Mouse (Mus musculus) cerebellum, adult 2 months (tissue): ENCODE results near the gene Rims3.

Experiments used
- CTCF ChIP-seq: fragments of 200-500 bp; IDR thresholded peaks from 2 replicates; pipeline ENCODE4 v1.5.1; 2011; ENCODE audit warnings: low read depth, mild to moderate bottlenecking, control low read depth, low read length, moderate library complexity, borderline replicate concordance; ENCODE audit not compliant: insufficient read depth
- POLR2A ChIP-seq: fragments of 200-500 bp; IDR thresholded peaks from 2 replicates; pipeline ENCODE4 v1.6.1; 2011; ENCODE audit warnings: low read length, control low read depth, borderline replicate concordance; ENCODE audit not compliant: insufficient read depth

DNA sequence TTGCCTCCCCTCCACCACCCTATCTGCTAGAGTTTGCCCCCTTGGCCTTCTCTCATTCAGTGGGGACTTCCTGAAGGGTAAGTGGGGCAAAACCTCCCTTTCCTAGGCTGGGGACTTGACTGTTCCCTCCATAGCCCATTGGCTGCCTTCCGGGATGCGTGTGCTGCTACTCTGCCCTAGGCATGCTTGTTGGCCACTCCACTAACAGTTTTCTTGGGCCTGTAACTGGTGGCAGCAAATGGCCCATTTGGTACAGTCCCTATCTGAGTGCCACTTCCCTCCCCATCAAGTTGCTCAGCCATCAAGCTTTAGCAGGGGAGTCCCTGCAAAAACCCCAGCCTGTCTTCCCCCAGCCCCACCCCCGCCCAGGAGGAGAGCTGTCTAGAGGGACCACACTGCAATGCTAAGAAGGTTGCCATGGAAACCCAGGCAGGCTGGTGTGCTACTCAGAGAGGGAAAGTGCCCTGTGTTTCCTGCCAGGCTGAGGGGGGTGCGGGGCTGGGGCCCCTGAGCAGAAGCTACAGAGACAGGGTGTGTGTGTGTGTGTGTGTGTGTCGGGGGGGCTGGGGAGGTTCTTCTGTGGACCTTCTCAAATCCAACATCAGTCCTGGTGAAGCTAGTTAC lies 27.5 kb downstream of the Rims3 start:
- TF ChIP-seq POLR2A (no peak), CTCF (no peak)
